12 mouse cellular contexts compared by ENCODE assay signal in the genomic region with DNA sequence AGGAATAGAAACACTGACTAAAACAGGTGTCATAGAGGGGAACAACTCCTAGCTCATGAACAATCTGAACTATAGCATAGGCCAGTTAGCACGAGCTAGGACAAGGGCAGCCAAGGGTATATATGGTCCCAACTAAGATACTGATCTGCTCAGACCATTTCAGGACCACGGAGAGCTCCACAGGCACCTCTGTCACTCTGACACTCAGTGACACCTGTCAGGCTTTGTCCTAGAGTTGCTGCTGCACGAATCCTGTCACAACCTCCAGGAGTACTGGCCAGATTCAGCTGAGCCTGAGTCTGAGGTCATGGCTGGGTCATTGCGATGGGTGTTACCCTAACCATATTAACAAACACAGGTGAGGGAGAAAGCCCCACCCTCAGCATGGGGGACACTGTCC. TPM values are rescaled to one million over a fixed set of nuclear protein-coding genes. Genes with fewer than 3 reads are reported as not detected.
DNase-seq lines count a peak whose midpoint lies in the region.
"Had no signal": no experiment of that assay in that cellular context is flagged by ENCODE, and none has a peak within 500 bp of the region (broad histone marks: within the 10 kb centered on the region; RNA-seq: fewer than 3 reads in every experiment).

No protein-coding gene starts in this region.

- intact Hi-C loops in left cerebral cortex, postnatal 36 days (cut with DNase I) = no loop called here

- DNase-seq in embryo, embryonic 10 days (ENCODE audit: low spot score) = peak; percentile 70
- DNase-seq in embryo, embryonic 9.5 days (ENCODE audit: extremely low spot score) = no peak
- peak; percentile 51 for DNase-seq in 416B (ENCODE audit: low read depth)
- peak; percentile 45 for DNase-seq in c-Kit-positive CD71-positive TER-119-negative erythroid progenitor cells, embryonic 14.5 days (ENCODE audit: low read depth)
- DNase-seq in lung, postnatal 36 days = peak; percentile 36
- no peak for DNase-seq in urinary bladder, postnatal 10 days (ENCODE audit: low spot score)
- DNase-seq in cerebellum, postnatal 4 days (ENCODE audit: low spot score in 2 of 2) = no peak
- no peak for DNase-seq in left cerebral cortex, postnatal 36 days (ENCODE audit: low spot score in 2 of 2)
- DNase-seq: cerebellum, adult 18-20 months; left cerebral cortex, postnatal 4 days had no signal

RNA-seq across cellular contexts. Expression of a gene that starts 29.9 kb away (rescaled TPM):
- 100 to 1,000 TPM; 119 to 126 TPM for total RNA-seq in left cerebral cortex, postnatal 36 days (2021)
- total RNA-seq: G1E had no signal

RNA-seq across cellular contexts. Expression of a gene that starts 30.4 kb away (rescaled TPM):
- total RNA-seq in left cerebral cortex, postnatal 36 days (2021) = 10 to 100 TPM; 32.4 to 33.7 TPM

RNA-seq across cellular contexts. Expression of a gene that starts 32.2 kb away (rescaled TPM):
- 10 to 100 TPM; 13.7 to 17.3 TPM for total RNA-seq in left cerebral cortex, postnatal 36 days (2021)
- total RNA-seq: midbrain, postnatal 0 days had no signal

RNA-seq across cellular contexts. Expression of a gene that starts 51.6 kb away (rescaled TPM):
- 100 to 1,000 TPM in 1 of 2 experiments, 10 to 100 TPM in 1; 99.7 to 113 TPM for total RNA-seq in left cerebral cortex, postnatal 36 days (2021)

Comparison
In these comparisons a context has a peak if more than half of its experiments do, and no peak if none do; other contexts are left out.
1. DNase-seq: peak in embryo, embryonic 10 days (single experiment), 416B (single experiment), c-Kit-positive CD71-positive TER-119-negative erythroid progenitor cells, embryonic 14.5 days (single experiment) and lung, postnatal 36 days (single experiment); none in embryo, embryonic 9.5 days (single experiment), urinary bladder, postnatal 10 days (single experiment), cerebellum, postnatal 4 days (0 of 2) and left cerebral cortex, postnatal 36 days (0 of 2).